Mouse (Mus musculus): ENCODE data around the gene Oser1. TPM values are rescaled to one million over a fixed set of nuclear protein-coding genes. Genes with fewer than 3 reads are reported as not detected.
"Not testable (repeated sequence)": the region's sequence is repeated elsewhere in the genome, so short reads cannot be mapped to it uniquely, and the experiment has no call there.

Oser1 gene
- polyA plus RNA-seq, 1 experiment from 2014 or later, result 88.7 TPM

- ATAC-seq (ENCODE audit: low FRiP score) (peak; percentile 1; the same call in 1 of the 2 replicates), DNase-seq (ENCODE audit: low spot score) (peak; percentile 62)
- Histone ChIP-seq H3K27ac (ENCODE audit: low read depth, low read length) (peak overlapping the region; percentile 24; the same call in 1 of the 2 replicates), H3K4me2 (replicated peaks; ENCODE audit: low read depth, low read length) (peak overlapping the region; percentile 85), H3K9ac (ENCODE audit: low read depth, low read length) (peak overlapping the region; percentile 85), H3K27me3 (ENCODE audit: control insufficient read depth, insufficient read depth, low read length) (no peaks in the 10 kb centered on the region), H3K36me3 (ENCODE audit: control insufficient read depth, insufficient read depth, low read length) (no peaks in the 10 kb centered on the region), H3K9me3 (ENCODE audit: control insufficient read depth, low read length) (no peaks in the 10 kb centered on the region), H3K4me3 (ENCODE audit: low read depth, low read length) (peak overlapping the region; percentile 99), H3K4me1 (replicated peaks; ENCODE audit: control insufficient read depth, insufficient read depth, low read length) (0 out of 2 replicates have a peak, but pooled peaks cover 2% of the 10 kb centered on the region)
- under 1% methylated on average over 49 of the region's 50 CpGs for WGBS
Measured at GRCm38 (mm10) chr2:163418841-163419345, 5.6 kb downstream of the Oser1 start.

DNA sequence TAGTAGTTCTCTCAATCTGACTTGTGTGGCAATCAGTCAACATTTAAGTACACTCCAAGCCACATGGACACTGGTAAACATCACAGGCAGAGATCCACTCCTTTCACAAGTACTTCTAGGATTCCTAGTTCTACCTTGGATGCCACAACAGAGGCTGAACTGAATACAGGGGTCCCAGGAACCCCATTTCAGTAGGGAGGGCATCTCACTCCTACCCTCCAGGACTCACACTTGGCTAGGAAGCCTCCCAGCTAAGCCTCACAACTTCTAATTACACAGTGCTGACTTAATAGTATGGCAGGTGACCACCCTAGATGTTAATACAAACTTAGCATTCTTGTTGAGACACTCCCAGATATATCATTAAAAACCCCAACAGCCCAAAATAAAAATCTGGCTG lies 6.7 kb downstream of the Oser1 start:
- Histone ChIP-seq H3K27me3 (ENCODE audit: control insufficient read depth, insufficient read depth, low read length) (no peaks in the 10 kb centered on the region), H3K27ac (ENCODE audit: low read depth, low read length) (no peak overlapping the region), H3K9ac (ENCODE audit: low read depth, low read length) (no peak overlapping the region; the same call in 1 of the 2 replicates), H3K4me1 (replicated peaks; ENCODE audit: control insufficient read depth, insufficient read depth, low read length) (0 out of 2 replicates have a peak, but pooled peaks cover 2% of the 10 kb centered on the region), H3K36me3 (ENCODE audit: control insufficient read depth, insufficient read depth, low read length) (no peaks in the 10 kb centered on the region), H3K9me3 (ENCODE audit: control insufficient read depth, low read length) (no peaks in the 10 kb centered on the region), H3K4me3 (ENCODE audit: low read depth, low read length) (peak overlapping the region; percentile 99), H3K4me2 (replicated peaks; ENCODE audit: low read depth, low read length) (peak overlapping the region; percentile 85; the same call in 1 of the 2 replicates)
- DNase-seq (ENCODE audit: low spot score), result no peak
- no peak for ATAC-seq (ENCODE audit: low FRiP score)

DNA sequence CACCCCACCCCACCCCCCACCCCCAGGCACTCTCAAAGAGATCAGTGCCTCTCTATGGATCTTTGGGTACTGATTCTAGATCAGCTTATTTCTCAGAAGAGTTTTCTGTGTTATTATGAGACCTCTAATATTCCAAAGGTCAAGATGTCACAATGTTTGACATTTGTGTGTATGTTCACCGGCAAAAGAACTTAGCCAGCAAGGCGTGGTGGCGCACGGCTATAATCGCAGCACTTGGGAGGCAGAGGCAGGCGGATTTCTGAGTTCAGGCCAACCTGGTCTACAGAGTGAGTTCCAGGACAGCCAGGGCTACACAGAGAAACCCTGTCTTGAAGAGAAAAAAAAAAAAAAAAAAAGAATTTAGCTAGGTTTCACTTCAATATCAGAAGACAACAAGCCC lies 7.5 kb downstream of the Oser1 start:
- 96% methylated on average over 6 of the region's 6 CpGs for WGBS
- H3K4me3 ChIP-seq (ENCODE audit: low read depth, low read length), result no peak overlapping the region
- no peak overlapping the region for H3K27ac ChIP-seq (ENCODE audit: low read depth, low read length)
- no peak overlapping the region for H3K9ac ChIP-seq (ENCODE audit: low read depth, low read length)
- no peaks in the 10 kb centered on the region for H3K27me3 ChIP-seq (ENCODE audit: control insufficient read depth, insufficient read depth, low read length)
- no peaks in the 10 kb centered on the region for H3K36me3 ChIP-seq (ENCODE audit: control insufficient read depth, insufficient read depth, low read length)
- H3K4me2 ChIP-seq (replicated peaks; ENCODE audit: low read depth, low read length), result no peak overlapping the region
- H3K9me3 ChIP-seq (ENCODE audit: control insufficient read depth, low read length), result no peaks in the 10 kb centered on the region
- DNase-seq (ENCODE audit: low spot score) (no peak), ATAC-seq (ENCODE audit: low FRiP score) (no peak)
- H3K4me1 ChIP-seq (replicated peaks; ENCODE audit: control insufficient read depth, insufficient read depth, low read length), result 0 out of 2 replicates have a peak, but pooled peaks cover 2% of the 10 kb centered on the region

DNA sequence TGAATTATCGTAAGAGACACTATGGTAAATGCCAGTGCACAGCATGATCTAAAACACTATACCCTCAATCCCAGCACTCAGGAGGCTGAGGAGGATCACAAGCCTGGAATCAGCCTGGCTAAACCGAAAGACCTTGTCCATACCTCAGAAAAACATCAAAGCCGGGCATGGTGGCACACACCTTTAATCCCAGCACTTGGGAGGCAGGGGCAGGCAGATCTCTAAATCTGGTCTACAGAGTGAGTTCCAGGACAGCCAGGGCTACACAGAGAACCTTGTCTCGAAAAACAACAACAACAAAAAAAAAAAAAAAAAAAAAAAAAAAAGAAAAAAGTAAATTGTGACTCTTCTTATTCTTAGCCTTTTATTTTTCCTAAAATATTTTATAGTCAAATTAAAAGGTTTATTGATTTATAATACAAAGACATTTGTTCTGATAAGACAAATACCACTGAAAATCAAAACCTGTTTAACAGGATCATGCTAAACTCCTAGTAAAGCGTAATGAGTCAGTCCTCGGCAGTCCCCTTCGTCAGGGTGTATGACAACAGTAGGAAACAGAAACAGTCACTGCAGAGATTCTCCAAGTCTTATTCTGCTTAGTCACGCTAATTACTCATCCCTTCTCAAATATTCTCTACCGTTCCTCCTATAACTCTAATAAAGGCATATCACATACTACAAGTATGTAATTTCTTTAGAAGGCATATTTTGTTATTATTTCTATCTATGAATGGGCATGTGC lies 11.5 kb downstream of the Oser1 start:
- Histone ChIP-seq H3K27ac (ENCODE audit: low read depth, low read length) (no peak overlapping the region), H3K9me3 (ENCODE audit: control insufficient read depth, low read length) (no peaks in the 10 kb centered on the region), H3K4me2 (replicated peaks; ENCODE audit: low read depth, low read length) (no peak overlapping the region), H3K9ac (ENCODE audit: low read depth, low read length) (no peak overlapping the region), H3K4me3 (ENCODE audit: low read depth, low read length) (no peak overlapping the region), H3K4me1 (replicated peaks; ENCODE audit: control insufficient read depth, insufficient read depth, low read length) (no peaks in the 10 kb centered on the region), H3K27me3 (ENCODE audit: control insufficient read depth, insufficient read depth, low read length) (no peaks in the 10 kb centered on the region), H3K36me3 (ENCODE audit: control insufficient read depth, insufficient read depth, low read length) (0 out of 2 replicates have a peak, but pooled peaks cover 4% of the 10 kb centered on the region)
- DNase-seq (ENCODE audit: low spot score), result no peak
- ATAC-seq (ENCODE audit: low FRiP score), result no peak
- WGBS, result 93% methylated on average over 9 of the region's 9 CpGs

GRCm38 (mm10) chr2:163412419-163412818 lies 12.1 kb downstream of the Oser1 start:
- Histone ChIP-seq H3K4me2 (replicated peaks; ENCODE audit: low read depth, low read length) (no peak overlapping the region), H3K4me1 (replicated peaks; ENCODE audit: control insufficient read depth, insufficient read depth, low read length) (no peaks in the 10 kb centered on the region), H3K9me3 (ENCODE audit: control insufficient read depth, low read length) (no peaks in the 10 kb centered on the region), H3K27ac (ENCODE audit: low read depth, low read length) (no peak overlapping the region), H3K27me3 (ENCODE audit: control insufficient read depth, insufficient read depth, low read length) (no peaks in the 10 kb centered on the region), H3K4me3 (ENCODE audit: low read depth, low read length) (no peak overlapping the region), H3K36me3 (ENCODE audit: control insufficient read depth, insufficient read depth, low read length) (0 out of 2 replicates have a peak, but pooled peaks cover 4% of the 10 kb centered on the region), H3K9ac (ENCODE audit: low read depth, low read length) (no peak overlapping the region)
- WGBS, result 96% methylated on average over 4 of the region's 4 CpGs
- DNase-seq (ENCODE audit: low spot score) (no peak), ATAC-seq (ENCODE audit: low FRiP score) (no peak)

DNA sequence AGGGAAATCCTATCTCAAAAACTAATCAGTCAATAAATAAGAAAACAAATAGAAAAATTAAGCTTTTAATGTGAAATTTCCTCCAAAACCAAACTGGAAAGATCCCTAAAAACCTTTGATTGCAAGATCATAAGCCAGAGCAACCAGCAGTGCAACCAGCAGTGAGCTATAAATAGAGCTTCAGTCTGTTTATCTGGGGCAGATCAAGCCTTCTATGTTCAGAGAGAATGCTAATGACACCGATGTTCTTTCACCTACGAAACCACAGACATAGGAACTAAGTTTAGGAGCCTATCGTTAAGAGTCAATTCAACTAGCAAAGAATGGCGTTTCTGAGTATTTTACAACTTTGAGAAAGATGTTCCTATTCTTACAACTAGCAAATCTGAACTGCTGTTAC lies 12.7 kb downstream of the Oser1 start:
- no peak overlapping the region for H3K4me2 ChIP-seq (replicated peaks; ENCODE audit: low read depth, low read length)
- no peak overlapping the region for H3K4me3 ChIP-seq (ENCODE audit: low read depth, low read length)
- WGBS, result 94% methylated on average over 4 of the region's 4 CpGs
- DNase-seq (ENCODE audit: low spot score), result no peak
- no peak for ATAC-seq (ENCODE audit: low FRiP score)
- no peak overlapping the region for H3K9ac ChIP-seq (ENCODE audit: low read depth, low read length)
- H3K4me1 ChIP-seq (replicated peaks; ENCODE audit: control insufficient read depth, insufficient read depth, low read length), result no peaks in the 10 kb centered on the region
- 0 out of 2 replicates have a peak, but pooled peaks cover 4% of the 10 kb centered on the region for H3K36me3 ChIP-seq (ENCODE audit: control insufficient read depth, insufficient read depth, low read length)
- no peak overlapping the region for H3K27ac ChIP-seq (ENCODE audit: low read depth, low read length)
- H3K27me3 ChIP-seq (ENCODE audit: control insufficient read depth, insufficient read depth, low read length), result no peaks in the 10 kb centered on the region
- no peaks in the 10 kb centered on the region for H3K9me3 ChIP-seq (ENCODE audit: control insufficient read depth, low read length)

GRCm38 (mm10) chr2:163411344-163411743 lies 13.2 kb downstream of the Oser1 start:
- H3K36me3 ChIP-seq (ENCODE audit: control insufficient read depth, insufficient read depth, low read length); H3K9ac ChIP-seq (ENCODE audit: low read depth, low read length); H3K27me3 ChIP-seq (ENCODE audit: control insufficient read depth, insufficient read depth, low read length); H3K27ac ChIP-seq (ENCODE audit: low read depth, low read length); DNase-seq (ENCODE audit: low spot score); H3K4me1 ChIP-seq (replicated peaks; ENCODE audit: control insufficient read depth, insufficient read depth, low read length); H3K9me3 ChIP-seq (ENCODE audit: control insufficient read depth, low read length); H3K4me2 ChIP-seq (replicated peaks; ENCODE audit: low read depth, low read length); H3K4me3 ChIP-seq (ENCODE audit: low read depth, low read length); ATAC-seq (ENCODE audit: low FRiP score): not testable (repeated sequence)
- 90% methylated on average over 3 of the region's 3 CpGs for WGBS

GRCm38 (mm10) chr2:163410211-163410610 lies 14.3 kb downstream of the Oser1 start:
- WGBS, result 92% methylated on average over 3 of the region's 3 CpGs
- 0 out of 2 replicates have a peak, but pooled peaks cover 4% of the 10 kb centered on the region for H3K36me3 ChIP-seq (ENCODE audit: control insufficient read depth, insufficient read depth, low read length)
- ATAC-seq (ENCODE audit: low FRiP score), result no peak

More at GRCm38 (mm10) chr2:163410211-163410610, 14.3 kb downstream of the Oser1 start:
- Histone ChIP-seq H3K9ac (ENCODE audit: low read depth, low read length) (no peak overlapping the region), H3K4me2 (replicated peaks; ENCODE audit: low read depth, low read length) (no peak overlapping the region), H3K4me1 (replicated peaks; ENCODE audit: control insufficient read depth, insufficient read depth, low read length) (no peaks in the 10 kb centered on the region), H3K9me3 (ENCODE audit: control insufficient read depth, low read length) (no peaks in the 10 kb centered on the region), H3K4me3 (ENCODE audit: low read depth, low read length) (no peak overlapping the region), H3K27ac (ENCODE audit: low read depth, low read length) (no peak overlapping the region), H3K27me3 (ENCODE audit: control insufficient read depth, insufficient read depth, low read length) (no peaks in the 10 kb centered on the region)
- no peak for DNase-seq (ENCODE audit: low spot score)

Data from hindbrain, embryonic 11.5 days (tissue).